Mouse (Mus musculus) lung, embryonic 14.5 days (tissue): ENCODE measurements at regions not wholly inside any gene's neighbourhood (a gene's known extent, or its start where the extent isn't known, plus 50 kb on each side); places are given as distances from the start of the nearest gene placed in this dataset.
"Not testable (repeated sequence)": the region's sequence is repeated elsewhere in the genome, so short reads cannot be mapped to it uniquely, and the experiment has no call there.

Source experiments
- ATAC-seq: fragments of 200-750 bp; cut with Nextera tagmentation; 2 replicates; pipeline ENCODE4 v1.8.0; 2017; ENCODE audit warnings: mild to moderate bottlenecking, moderate TSS enrichment, moderate library complexity; ENCODE audit not compliant: insufficient read depth
- DNase-seq: peaks from one replicate; pipeline ENCODE4 v3.0.0-alpha.2; 2015
- H3K27ac ChIP-seq: fragments of 300-500 bp; sonication (generic); 2 replicates; pipeline ENCODE4 v1.5.1; 2014; ENCODE audit warnings: low read depth, mild to moderate bottlenecking, moderate library complexity
- H3K27me3 ChIP-seq: fragments of 300-500 bp; sonication (generic); 2 replicates; pipeline ENCODE4 v1.6.1; 2014; ENCODE audit warnings: low read length, control low read depth; ENCODE audit not compliant: insufficient read depth
- H3K36me3 ChIP-seq: fragments of 300-500 bp; sonication (generic); 2 replicates; pipeline ENCODE4 v1.6.1; 2014; ENCODE audit warnings: control low read depth; ENCODE audit not compliant: insufficient read depth
- H3K4me1 ChIP-seq: fragments of 300-500 bp; sonication (generic); 2 replicates; pipeline ENCODE4 v1.6.1; 2014; ENCODE audit warnings: antibody characterized with exemption, control low read depth; ENCODE audit not compliant: insufficient read depth
- H3K4me2 ChIP-seq: fragments of 300-500 bp; sonication (generic); 2 replicates; pipeline ENCODE4 v1.6.1; 2014; ENCODE audit warnings: mild to moderate bottlenecking
- H3K4me3 ChIP-seq: fragments of 300-500 bp; sonication (generic); 2 replicates; pipeline ENCODE4 v1.5.1; 2014; ENCODE audit warnings: low read depth, low read length
- H3K9ac ChIP-seq: fragments of 300-500 bp; sonication (generic); 2 replicates; pipeline ENCODE4 v1.6.1; 2014
- H3K9me3 ChIP-seq: fragments of 300-500 bp; sonication (generic); 2 replicates; pipeline ENCODE4 v1.6.1; 2016; ENCODE audit warnings: low read depth, low read length, control low read depth
- CTCF ChIP-seq: IDR thresholded peaks from 2 replicates; pipeline ENCODE4 v1.5.1; 2016; ENCODE audit warnings: antibody characterized with exemption, low read depth
- WGBS: fragments of 180-500 bp; shearing (Covaris S2); extraction: QIAGEN DNeasy Blood & Tissue Kit; methylation state at CpG from one replicate; pipeline ENCODE4 v1.1.7; 2014; 5-methylcytosine and 5-hydroxymethylcytosine counted together

DNA sequence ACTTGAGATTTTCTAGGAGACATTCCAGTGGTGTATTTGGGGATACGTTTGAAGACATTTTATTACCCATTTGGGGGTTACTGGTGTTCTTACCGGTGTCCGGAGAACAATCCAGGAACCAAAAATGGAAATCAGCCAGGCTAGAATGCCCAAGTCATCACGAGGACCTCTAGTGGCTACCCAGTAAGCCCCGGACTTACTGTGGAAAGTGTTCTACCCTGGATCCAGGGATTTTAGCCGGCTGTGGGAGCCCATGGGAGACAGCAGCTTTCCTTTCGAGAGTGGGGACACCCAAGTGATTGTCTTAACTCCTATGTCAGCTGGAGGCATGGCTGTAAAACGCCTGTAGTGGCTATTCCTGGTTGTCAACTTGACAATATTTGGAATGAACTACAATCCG lies 77.0 kb upstream of the Lemd2 start:
- no peak overlapping the region for H3K9ac ChIP-seq
- DNase-seq (no peak), ATAC-seq (no peak)
- no peak overlapping the region for H3K4me2 ChIP-seq
- H3K27me3 ChIP-seq: no peaks in the 10 kb centered on the region
- peaks cover 3% of the 10 kb centered on the region; the same call in 1 of the 2 replicates for H3K9me3 ChIP-seq
- no peaks in the 10 kb centered on the region for H3K4me1 ChIP-seq
- H3K36me3 ChIP-seq: no peaks in the 10 kb centered on the region
- H3K27ac ChIP-seq: no peak overlapping the region
- no peak overlapping the region for H3K4me3 ChIP-seq
- no peak for TF ChIP-seq CTCF
- 72% methylated on average over 9 of the region's 9 CpGs for WGBS

DNA sequence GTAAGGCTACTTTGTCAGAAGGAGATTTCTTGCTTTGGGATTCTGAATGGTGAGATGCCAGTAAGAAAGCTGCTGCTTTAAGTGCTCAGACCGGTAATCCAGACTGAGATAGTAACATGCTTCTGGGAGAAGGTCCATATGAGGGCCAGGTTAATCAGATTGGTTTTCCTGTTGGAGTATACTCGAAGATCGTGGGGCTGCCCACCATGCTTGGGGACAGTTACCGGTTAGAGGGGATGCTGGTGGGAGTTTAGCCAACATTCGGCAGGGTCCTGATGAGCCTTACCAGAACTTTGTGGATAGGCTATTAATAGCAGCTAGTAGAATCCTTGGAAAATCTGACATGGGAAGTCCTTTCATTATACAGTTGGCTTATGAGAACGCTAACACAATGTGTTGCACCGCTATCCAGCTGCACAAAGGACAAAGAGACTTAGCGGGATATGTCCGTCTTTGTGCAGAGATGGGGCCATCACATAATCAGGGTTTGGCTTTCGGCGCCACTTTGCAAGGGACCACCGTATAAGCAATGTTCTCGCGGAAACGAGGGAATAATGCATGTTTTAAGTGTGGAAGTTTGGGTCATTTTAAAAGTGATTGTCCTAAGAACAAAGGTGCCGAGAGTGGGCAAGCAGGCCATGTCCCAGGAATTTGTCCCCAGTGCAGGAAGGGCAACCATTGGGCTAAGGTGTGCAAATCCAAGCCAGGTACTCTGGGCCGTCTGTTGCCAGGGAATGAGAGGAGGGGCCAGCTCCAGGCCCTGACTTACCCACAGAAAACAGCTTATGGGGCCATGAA lies 75.4 kb upstream of the Lemd2 start:
- ATAC-seq, H3K27ac ChIP-seq, H3K36me3 ChIP-seq, H3K4me3 ChIP-seq, DNase-seq, H3K9ac ChIP-seq, H3K4me1 ChIP-seq, H3K27me3 ChIP-seq, H3K9me3 ChIP-seq, H3K4me2 ChIP-seq: not testable (repeated sequence)
- 92% methylated on average over 17 of the region's 17 CpGs for WGBS

DNA sequence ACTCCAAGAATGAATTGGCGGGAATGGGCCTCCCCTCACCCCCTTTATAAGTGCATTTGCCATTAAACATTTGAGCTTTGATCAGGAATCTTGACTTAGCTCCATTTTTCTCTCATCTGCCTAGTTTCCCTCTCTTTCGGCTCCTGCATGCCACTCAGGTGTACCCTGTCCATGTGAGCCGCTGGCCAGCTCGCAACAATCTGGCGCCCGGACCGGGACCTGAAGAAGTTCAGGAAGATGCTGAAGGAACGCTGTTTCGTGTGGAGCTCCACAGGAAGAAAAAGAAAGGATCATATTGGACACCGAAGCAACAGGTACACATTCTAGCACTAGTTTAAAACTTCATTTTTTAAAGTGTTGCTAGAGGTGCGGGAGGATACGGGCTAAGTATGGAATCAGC lies 73.5 kb upstream of the Lemd2 start:
- DNase-seq, H3K9ac ChIP-seq, H3K27ac ChIP-seq, H3K4me1 ChIP-seq, ATAC-seq, H3K4me2 ChIP-seq, H3K36me3 ChIP-seq, H3K9me3 ChIP-seq, H3K4me3 ChIP-seq, H3K27me3 ChIP-seq: not testable (repeated sequence)
- 96% methylated on average over 12 of the region's 12 CpGs for WGBS

DNA sequence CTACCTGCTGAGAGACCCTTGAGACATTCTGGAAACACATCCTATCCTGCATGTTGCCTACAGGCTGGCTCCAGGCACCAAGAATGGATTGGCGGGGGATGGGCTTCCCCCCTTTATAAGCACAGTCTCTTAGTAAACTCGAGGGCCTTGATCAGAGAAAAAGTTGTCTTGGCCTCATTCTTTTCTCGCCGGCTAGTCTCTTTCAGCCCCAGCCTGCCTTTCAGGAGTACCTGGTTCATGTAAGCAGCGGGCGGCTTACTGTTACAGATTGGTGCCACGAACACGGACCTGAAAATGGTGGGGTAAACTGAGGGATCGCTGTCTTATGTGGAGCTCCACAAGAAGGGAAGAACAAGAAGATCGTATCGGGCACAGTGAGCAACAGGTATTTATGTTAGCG lies 67.5 kb upstream of the Lemd2 start:
- H3K4me3 ChIP-seq, H3K4me2 ChIP-seq, H3K27me3 ChIP-seq, DNase-seq, H3K27ac ChIP-seq, ATAC-seq, H3K9me3 ChIP-seq, H3K9ac ChIP-seq, H3K36me3 ChIP-seq, H3K4me1 ChIP-seq: not testable (repeated sequence)
- WGBS: 90% methylated on average over 12 of the region's 12 CpGs

DNA sequence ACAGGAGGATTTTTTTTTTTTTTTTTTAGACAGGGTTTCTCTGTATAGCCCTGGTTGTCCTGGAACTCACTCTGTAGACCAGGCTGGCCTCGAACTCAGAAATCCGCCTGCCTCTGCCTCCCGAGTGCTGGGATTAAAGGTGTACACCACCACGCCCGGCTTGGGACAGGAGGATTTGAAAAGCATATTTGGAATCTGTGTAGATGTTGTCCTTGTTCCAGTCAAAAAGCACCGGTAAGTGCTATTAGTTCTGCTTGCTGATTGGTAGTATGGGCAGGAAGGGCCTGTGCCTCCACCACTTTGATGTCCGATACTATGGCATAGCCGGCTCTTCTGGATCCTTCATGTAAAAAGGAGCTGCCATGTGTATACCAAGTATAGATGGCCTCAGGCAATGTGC lies 66.5 kb upstream of the Lemd2 start:
- not testable (repeated sequence) for DNase-seq, H3K36me3 ChIP-seq, H3K4me1 ChIP-seq, H3K27me3 ChIP-seq, ATAC-seq, H3K4me3 ChIP-seq, H3K9me3 ChIP-seq, H3K9ac ChIP-seq, H3K4me2 ChIP-seq, H3K27ac ChIP-seq
- 94% methylated on average over 8 of the region's 8 CpGs for WGBS

DNA sequence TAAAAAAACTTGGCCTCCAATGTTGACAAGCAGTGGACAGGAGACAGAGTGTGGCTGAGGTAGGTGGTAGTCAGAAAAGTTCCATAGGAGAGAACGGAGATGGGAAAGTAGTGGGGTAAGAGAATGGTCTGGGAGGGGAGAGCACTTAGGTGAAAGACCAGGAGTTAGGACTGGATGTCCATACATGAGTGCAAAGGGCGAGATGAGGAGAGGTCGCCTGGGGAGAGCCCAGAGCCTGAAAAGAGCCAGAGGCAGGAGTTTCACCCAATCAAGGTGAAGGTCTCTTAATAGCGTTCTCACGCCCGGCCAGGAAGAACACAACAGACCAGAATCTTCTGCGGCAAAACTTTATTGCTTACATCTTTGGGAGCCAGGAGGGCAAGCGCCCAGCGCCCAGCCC lies 60.3 kb upstream of the Lemd2 start:
- H3K9me3 ChIP-seq, H3K9ac ChIP-seq, H3K27ac ChIP-seq, ATAC-seq, H3K4me1 ChIP-seq, H3K4me2 ChIP-seq, H3K4me3 ChIP-seq, H3K36me3 ChIP-seq, DNase-seq, H3K27me3 ChIP-seq: not testable (repeated sequence)
- WGBS: 90% methylated on average over 7 of the region's 9 CpGs

DNA sequence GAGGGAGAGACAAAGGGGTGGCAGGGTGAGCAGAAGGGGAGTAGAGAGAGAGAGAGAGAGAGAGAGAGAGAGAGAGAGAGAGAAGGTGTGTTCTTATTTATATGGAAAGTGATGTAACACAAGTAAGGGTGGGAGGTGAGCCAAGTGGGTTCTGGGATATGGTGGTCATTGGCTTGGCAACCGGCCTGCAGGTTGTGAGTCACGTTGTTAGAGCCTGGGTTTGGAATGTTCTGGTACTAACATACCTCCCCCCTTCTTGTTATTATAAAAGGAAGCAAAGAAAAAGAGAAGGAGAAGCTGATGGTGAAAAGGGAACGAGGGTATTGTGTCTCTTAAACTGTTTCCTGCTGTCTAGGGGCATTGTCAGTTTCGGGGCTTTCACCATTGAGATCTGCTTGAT lies 58.3 kb upstream of the Lemd2 start:
- Histone ChIP-seq H3K27me3 (no peaks in the 10 kb centered on the region), H3K9me3 (no peaks in the 10 kb centered on the region), H3K4me2 (no peak overlapping the region), H3K36me3 (no peaks in the 10 kb centered on the region), H3K4me3 (no peak overlapping the region), H3K4me1 (no peaks in the 10 kb centered on the region), H3K27ac (no peak overlapping the region), H3K9ac (no peak overlapping the region)
- TF ChIP-seq CTCF: no peak
- 67% methylated on average over 4 of the region's 4 CpGs for WGBS
- ATAC-seq: no peak
- DNase-seq: no peak

DNA sequence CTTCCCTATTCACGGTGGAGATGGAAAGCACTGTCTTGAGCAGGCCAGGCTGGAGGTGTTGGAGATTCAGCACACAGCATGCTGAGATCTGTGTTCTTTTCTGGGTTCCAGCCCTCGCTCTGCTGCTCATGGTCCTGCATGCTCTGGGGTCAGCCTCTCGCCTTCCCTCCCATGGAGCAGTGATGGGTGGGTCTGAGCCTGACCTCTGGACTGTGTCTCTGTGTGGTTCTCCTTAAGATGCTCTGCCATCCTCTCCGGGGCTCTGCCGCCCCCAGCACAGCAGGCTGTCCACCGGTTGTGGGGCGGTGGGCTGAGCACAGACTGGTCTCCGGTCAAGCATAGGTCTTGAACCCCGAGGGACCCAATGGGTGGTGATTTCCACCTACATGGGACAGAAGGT lies 57.7 kb upstream of the Lemd2 start:
- H3K4me1 ChIP-seq: no peaks in the 10 kb centered on the region; the same call in 1 of the 2 replicates
- DNase-seq: no peak
- no peak overlapping the region for H3K9ac ChIP-seq
- H3K27me3 ChIP-seq: no peaks in the 10 kb centered on the region
- no peak for TF ChIP-seq CTCF
- 87% methylated on average over 9 of the region's 9 CpGs for WGBS
- ATAC-seq: no peak
- no peaks in the 10 kb centered on the region for H3K9me3 ChIP-seq
- no peak overlapping the region for H3K4me3 ChIP-seq
- no peak overlapping the region for H3K27ac ChIP-seq
- H3K36me3 ChIP-seq: no peaks in the 10 kb centered on the region
- H3K4me2 ChIP-seq: no peak overlapping the region
